Mouse (Mus musculus): ENCODE measurements around the gene Hcn1. TPM values are rescaled to one million over a fixed set of nuclear protein-coding genes. Genes with fewer than 3 reads are reported as not detected.

The Hcn1 gene
- not detected in 2 replicates for polyA plus RNA-seq (2012; ENCODE audit: insufficient read depth, insufficient read length, low replicate concordance, missing spikeins)

- TF ChIP-seq POLR2A (IDR thresholded peaks at IDR 0.05; ENCODE audit: insufficient read depth, low read depth, low read length): no peak
- TF ChIP-seq CTCF (IDR thresholded peaks at IDR 0.05; ENCODE audit: insufficient read depth, low read depth, low read length): peak; percentile 89
- Histone ChIP-seq H3K4me1 (ENCODE audit: control insufficient read depth, insufficient read depth, low read length) (peaks cover 3% of the 10 kb centered on the region; the same call in 1 of the 2 replicates), H3K4me3 (ENCODE audit: insufficient read depth, low read depth, low read length) (peak within 1 kb of the TSS; percentile 82), H3K27ac (ENCODE audit: insufficient read depth, low read depth, low read length) (peak within 1 kb of the TSS; percentile 1; the same call in 1 of the 2 replicates)
- 1% methylated on average over 45 of the region's 45 CpGs for WGBS
Measured at GRCm38 (mm10) chr13:117602181-117602580, at the start of gene Hcn1. Gene Hcn1 (plus strand): TSS chr13:117602320.

- no peak overlapping the region for H3K4me3 ChIP-seq (ENCODE audit: insufficient read depth, low read depth, low read length)
- no peak for TF ChIP-seq POLR2A (IDR thresholded peaks at IDR 0.05; ENCODE audit: insufficient read depth, low read depth, low read length)
- no peak for TF ChIP-seq CTCF (IDR thresholded peaks at IDR 0.05; ENCODE audit: insufficient read depth, low read depth, low read length)
- WGBS: 37% methylated on average over 8 of the region's 8 CpGs
- H3K27ac ChIP-seq (ENCODE audit: insufficient read depth, low read depth, low read length): no peak overlapping the region
- no peaks in the 10 kb centered on the region for H3K4me1 ChIP-seq (ENCODE audit: control insufficient read depth, insufficient read depth, low read length)
Measured at GRCm38 (mm10) chr13:117567251-117567650, 34.9 kb upstream of the Hcn1 start.

- H3K4me1 ChIP-seq (ENCODE audit: control insufficient read depth, insufficient read depth, low read length): no peaks in the 10 kb centered on the region
- WGBS: 30% methylated on average over 3 of the region's 3 CpGs
- no peak overlapping the region for H3K4me3 ChIP-seq (ENCODE audit: insufficient read depth, low read depth, low read length)
- TF ChIP-seq CTCF (IDR thresholded peaks at IDR 0.05; ENCODE audit: insufficient read depth, low read depth, low read length): no peak
- TF ChIP-seq POLR2A (IDR thresholded peaks at IDR 0.05; ENCODE audit: insufficient read depth, low read depth, low read length): no peak
- no peak overlapping the region for H3K27ac ChIP-seq (ENCODE audit: insufficient read depth, low read depth, low read length)
Measured at GRCm38 (mm10) chr13:117571747-117572146, 30.4 kb upstream of the Hcn1 start.

- Histone ChIP-seq H3K4me3 (ENCODE audit: insufficient read depth, low read depth, low read length) (no peak overlapping the region), H3K27ac (ENCODE audit: insufficient read depth, low read depth, low read length) (no peak overlapping the region), H3K4me1 (ENCODE audit: control insufficient read depth, insufficient read depth, low read length) (no peaks in the 10 kb centered on the region)
- TF ChIP-seq POLR2A (IDR thresholded peaks at IDR 0.05; ENCODE audit: insufficient read depth, low read depth, low read length) (no peak), CTCF (IDR thresholded peaks at IDR 0.05; ENCODE audit: insufficient read depth, low read depth, low read length) (no peak)
- WGBS: 67% methylated on average over 10 of the region's 10 CpGs
Measured at GRCm38 (mm10) chr13:117594494-117595182, 7.5 kb upstream of the Hcn1 start.

GRCm38 (mm10) chr13:117595183-117595532, 7.0 kb upstream of the Hcn1 start:
- H3K4me1 ChIP-seq (ENCODE audit: control insufficient read depth, insufficient read depth, low read length): no peaks in the 10 kb centered on the region
- H3K27ac ChIP-seq (ENCODE audit: insufficient read depth, low read depth, low read length): no peak overlapping the region
- no peak overlapping the region for H3K4me3 ChIP-seq (ENCODE audit: insufficient read depth, low read depth, low read length)
- TF ChIP-seq CTCF (IDR thresholded peaks at IDR 0.05; ENCODE audit: insufficient read depth, low read depth, low read length) (no peak), POLR2A (IDR thresholded peaks at IDR 0.05; ENCODE audit: insufficient read depth, low read depth, low read length) (no peak)
- 51% methylated on average over 3 of the region's 3 CpGs for WGBS

GRCm38 (mm10) chr13:117601331-117601965, 672 bp upstream of the Hcn1 start:
- H3K4me1 ChIP-seq (ENCODE audit: control insufficient read depth, insufficient read depth, low read length): peaks cover 3% of the 10 kb centered on the region; the same call in 1 of the 2 replicates
- no peak overlapping the region for H3K27ac ChIP-seq (ENCODE audit: insufficient read depth, low read depth, low read length)
- no peak overlapping the region for H3K4me3 ChIP-seq (ENCODE audit: insufficient read depth, low read depth, low read length)
- 63% methylated on average over 9 of the region's 9 CpGs for WGBS
- no peak for TF ChIP-seq POLR2A (IDR thresholded peaks at IDR 0.05; ENCODE audit: insufficient read depth, low read depth, low read length)
- TF ChIP-seq CTCF (IDR thresholded peaks at IDR 0.05; ENCODE audit: insufficient read depth, low read depth, low read length): no peak

GRCm38 (mm10) chr13:117602617-117603358, 668 bp downstream of the Hcn1 start:
- peak overlapping the region; percentile 1 for H3K27ac ChIP-seq (ENCODE audit: insufficient read depth, low read depth, low read length)
- H3K4me3 ChIP-seq (ENCODE audit: insufficient read depth, low read depth, low read length): peak overlapping the region; percentile 82
- H3K4me1 ChIP-seq (ENCODE audit: control insufficient read depth, insufficient read depth, low read length): peaks cover 3% of the 10 kb centered on the region; the same call in 1 of the 2 replicates
- no peak for TF ChIP-seq CTCF (IDR thresholded peaks at IDR 0.05; ENCODE audit: insufficient read depth, low read depth, low read length)
- no peak for TF ChIP-seq POLR2A (IDR thresholded peaks at IDR 0.05; ENCODE audit: insufficient read depth, low read depth, low read length)
- WGBS: under 1% methylated on average over 62 of the region's 62 CpGs

GRCm38 (mm10) chr13:117603421-117603820, 1.3 kb downstream of the Hcn1 start:
- TF ChIP-seq POLR2A (IDR thresholded peaks at IDR 0.05; ENCODE audit: insufficient read depth, low read depth, low read length) (no peak), CTCF (IDR thresholded peaks at IDR 0.05; ENCODE audit: insufficient read depth, low read depth, low read length) (no peak)
- peak overlapping the region; percentile 82 for H3K4me3 ChIP-seq (ENCODE audit: insufficient read depth, low read depth, low read length)
- H3K27ac ChIP-seq (ENCODE audit: insufficient read depth, low read depth, low read length): no peak overlapping the region; the same call in 1 of the 2 replicates
- 3% methylated on average over 11 of the region's 11 CpGs for WGBS
- peaks cover 3% of the 10 kb centered on the region; the same call in 1 of the 2 replicates for H3K4me1 ChIP-seq (ENCODE audit: control insufficient read depth, insufficient read depth, low read length)
